Mouse (Mus musculus) midbrain, postnatal 0 days (tissue): ENCODE data around the gene Plin4. TPM values are rescaled to one million over a fixed set of nuclear protein-coding genes. Genes with fewer than 3 reads are reported as not detected.

Experiments
- ATAC-seq: fragments of 200-750 bp; cut with Nextera tagmentation; 2 replicates; pipeline ENCODE4 v1.8.0; 2017; ENCODE audit warnings: moderate number of reproducible peaks, mild to moderate bottlenecking, moderate TSS enrichment, moderate library complexity; ENCODE audit not compliant: low FRiP score
- DNase-seq: peaks from one replicate; pipeline ENCODE4 v3.0.0-alpha.2; 2015; ENCODE audit warnings: low spot score
- H3K27ac ChIP-seq: fragments of 300-500 bp; sonication (generic); 2 replicates; pipeline ENCODE4 v1.5.1; 2014; ENCODE audit warnings: low read depth, mild to moderate bottlenecking, low read length, mixed read lengths
- H3K27me3 ChIP-seq: fragments of 300-500 bp; sonication (generic); 2 replicates; pipeline ENCODE4 v1.6.1; 2014; ENCODE audit warnings: low read length, control low read depth, mixed read lengths; ENCODE audit not compliant: insufficient read depth
- H3K36me3 ChIP-seq: fragments of 300-500 bp; sonication (generic); 2 replicates; pipeline ENCODE4 v1.6.1; 2014; ENCODE audit warnings: low read length, control low read depth, mixed read lengths; ENCODE audit not compliant: insufficient read depth
- H3K4me1 ChIP-seq: fragments of 300-500 bp; sonication (generic); 2 replicates; pipeline ENCODE4 v1.6.1; 2014; ENCODE audit warnings: mild to moderate bottlenecking, control low read depth, antibody characterized with exemption, low read length, mixed read lengths; ENCODE audit not compliant: insufficient read depth
- H3K4me2 ChIP-seq: fragments of 300-500 bp; sonication (generic); 2 replicates; pipeline ENCODE4 v1.6.1; 2014; ENCODE audit warnings: low read depth, mild to moderate bottlenecking, low read length, mixed read lengths; ENCODE audit not compliant: poor library complexity, severe bottlenecking
- H3K4me3 ChIP-seq: fragments of 300-500 bp; sonication (generic); 2 replicates; pipeline ENCODE4 v1.5.1; 2014; ENCODE audit warnings: low read depth, mild to moderate bottlenecking, low read length, moderate library complexity
- H3K9ac ChIP-seq: fragments of 300-500 bp; sonication (generic); replicated peaks from 2 replicates; pipeline ENCODE4 v1.6.1; 2014; ENCODE audit warnings: mild to moderate bottlenecking, low read length, moderate library complexity, mixed read lengths; ENCODE audit not compliant: poor library complexity, severe bottlenecking
- H3K9me3 ChIP-seq: fragments of 300-500 bp; sonication (generic); 2 replicates; pipeline ENCODE4 v1.6.1; 2016; ENCODE audit warnings: low read length, control low read depth
- CTCF ChIP-seq: IDR thresholded peaks from 2 replicates; pipeline ENCODE4 v1.5.1; 2016; ENCODE audit warnings: antibody characterized with exemption, mild to moderate bottlenecking
- WGBS: fragments of 180-500 bp; shearing (Covaris S2); extraction: QIAGEN DNeasy Blood & Tissue Kit; methylation state at CpG from one replicate; pipeline ENCODE4 v1.1.7; 2014; 5-methylcytosine and 5-hydroxymethylcytosine counted together
- polyA plus RNA-seq: library from polyadenylated mRNA; unstranded; fragments of >200 nt; fragmentation: Nextera tagmentation; extraction: Ambion mirVana; gene quantifications from 2 replicates; pipeline ENCODE4 v1.2.1, GENCODE M21; 2015
- total RNA-seq: library from RNA; depleted of rRNA; stranded (reverse); fragments of >200 nt; gene quantifications from 2 replicates; pipeline ENCODE4 v1.2.3, GENCODE M21; 2014

Plin4 gene
- total and polyA plus RNA-seq, 2 experiments from 2014 or later: 0.04 to 0.55 TPM

GRCm38 (mm10) chr17:56139355-56139754, 29.8 kb upstream of the Plin4 start:
- Histone ChIP-seq H3K27ac (peak overlapping the region; percentile 69; the same call in 1 of the 2 replicates), H3K4me1 (peaks cover 17% of the 10 kb centered on the region), H3K4me3 (peak overlapping the region; percentile 81), H3K4me2 (peak overlapping the region; percentile 81), H3K27me3 (no peaks in the 10 kb centered on the region), H3K9me3 (no peaks in the 10 kb centered on the region), H3K9ac (peak overlapping the region; percentile 91), H3K36me3 (0 out of 2 replicates have a peak, but pooled peaks cover 3% of the 10 kb centered on the region)
- no peak for TF ChIP-seq CTCF
- 17% methylated on average over 7 of the region's 21 CpGs for WGBS
- ATAC-seq (peak; percentile 47), DNase-seq (no peak)

- H3K27me3 ChIP-seq: no peaks in the 10 kb centered on the region
- no peak overlapping the region for H3K27ac ChIP-seq
- H3K4me1 ChIP-seq: peaks cover 17% of the 10 kb centered on the region
- no peak for DNase-seq
- 20% methylated on average over 25 of the region's 25 CpGs for whole genome bisulfite sequencing
- H3K9ac ChIP-seq: peak overlapping the region; percentile 91
- no peaks in the 10 kb centered on the region for H3K9me3 ChIP-seq
- TF ChIP-seq CTCF: no peak
- peak overlapping the region; percentile 81 for H3K4me3 ChIP-seq
- H3K4me2 ChIP-seq: peak overlapping the region; percentile 81
- ATAC-seq: no peak
- H3K36me3 ChIP-seq: 0 out of 2 replicates have a peak, but pooled peaks cover 3% of the 10 kb centered on the region
Measured at GRCm38 (mm10) chr17:56137839-56138613, 28.4 kb upstream of the Plin4 start.

- H3K27ac ChIP-seq: no peak overlapping the region
Measured at GRCm38 (mm10) chr17:56136558-56136957, 27.0 kb upstream of the Plin4 start.

GRCm38 (mm10) chr17:56134463-56134971, 24.9 kb upstream of the Plin4 start:
- TF ChIP-seq CTCF: peak; percentile 73
- peaks cover 10% of the 10 kb centered on the region for H3K4me1 ChIP-seq
- peak overlapping the region; percentile 33 for H3K4me2 ChIP-seq
- no peaks in the 10 kb centered on the region for H3K27me3 ChIP-seq
- no peak overlapping the region for H3K4me3 ChIP-seq
- peaks cover 23% of the 10 kb centered on the region for H3K36me3 ChIP-seq
- no peak for DNase-seq
- H3K9ac ChIP-seq: no peak overlapping the region
- no peak for ATAC-seq
- H3K27ac ChIP-seq: no peak overlapping the region
- no peaks in the 10 kb centered on the region for H3K9me3 ChIP-seq
- 2% methylated on average over 27 of the region's 27 CpGs for WGBS

More at GRCm38 (mm10) chr17:56136558-56136957, 27.0 kb upstream of the Plin4 start:
- no peak for TF ChIP-seq CTCF
- Histone ChIP-seq H3K4me3 (no peak overlapping the region), H3K27me3 (no peaks in the 10 kb centered on the region), H3K9ac (no peak overlapping the region), H3K4me1 (peaks cover 10% of the 10 kb centered on the region), H3K9me3 (no peaks in the 10 kb centered on the region), H3K4me2 (no peak overlapping the region), H3K36me3 (0 out of 2 replicates have a peak, but pooled peaks cover 3% of the 10 kb centered on the region)
- no peak for DNase-seq
- ATAC-seq: no peak
- 79% methylated on average over 7 of the region's 7 CpGs for whole genome bisulfite sequencing

GRCm38 (mm10) chr17:56133457-56134363, 24.1 kb upstream of the Plin4 start:
- no peaks in the 10 kb centered on the region for H3K27me3 ChIP-seq
- peak overlapping the region; percentile 33 for H3K4me2 ChIP-seq
- H3K4me3 ChIP-seq: no peak overlapping the region
- H3K4me1 ChIP-seq: peaks cover 10% of the 10 kb centered on the region
- H3K9ac ChIP-seq: no peak overlapping the region
- H3K36me3 ChIP-seq: peaks cover 30% of the 10 kb centered on the region
- DNase-seq (no peak), ATAC-seq (no peak)
- 24% methylated on average over 17 of the region's 21 CpGs for WGBS
- peak overlapping the region; percentile 47; the same call in 1 of the 2 replicates for H3K27ac ChIP-seq
- no peak for TF ChIP-seq CTCF
- H3K9me3 ChIP-seq: no peaks in the 10 kb centered on the region
